Mouse (Mus musculus) kidney, postnatal 25 days (tissue): Measurements from ENCODE around the gene Col27a1.
A peak's percentile ranks its signal among the peaks of the same experiment; 100 is the strongest.

ENCODE experiments used
- DNase-seq, 2 experiments: peaks; one replicate each; pipeline ENCODE4 v3.0.0; 2021; ENCODE audit warnings: mixed read lengths in 2 of 2

Gene Col27a1

DNA sequence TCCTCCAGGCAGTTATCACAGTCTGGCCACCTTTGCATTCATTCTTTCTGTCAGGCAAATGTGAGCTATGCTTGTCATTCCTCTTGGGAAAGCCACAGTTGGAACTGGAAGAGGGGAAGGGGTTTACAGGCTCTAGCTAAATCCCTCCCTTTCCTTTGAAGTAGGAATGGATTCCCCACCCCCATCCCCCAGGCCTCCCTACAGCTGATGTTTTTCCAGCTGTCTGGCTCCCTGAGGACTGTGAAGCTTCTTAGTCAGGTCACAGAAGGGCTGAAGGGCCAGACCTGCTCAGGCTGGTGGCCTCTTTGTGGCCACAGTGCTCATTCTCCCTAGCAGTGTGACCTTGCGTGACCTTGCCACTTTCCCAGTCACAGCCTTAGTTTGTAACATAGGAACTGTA is 49.1 kb downstream of the Col27a1 start:
- DNase-seq, result no peak

DNA sequence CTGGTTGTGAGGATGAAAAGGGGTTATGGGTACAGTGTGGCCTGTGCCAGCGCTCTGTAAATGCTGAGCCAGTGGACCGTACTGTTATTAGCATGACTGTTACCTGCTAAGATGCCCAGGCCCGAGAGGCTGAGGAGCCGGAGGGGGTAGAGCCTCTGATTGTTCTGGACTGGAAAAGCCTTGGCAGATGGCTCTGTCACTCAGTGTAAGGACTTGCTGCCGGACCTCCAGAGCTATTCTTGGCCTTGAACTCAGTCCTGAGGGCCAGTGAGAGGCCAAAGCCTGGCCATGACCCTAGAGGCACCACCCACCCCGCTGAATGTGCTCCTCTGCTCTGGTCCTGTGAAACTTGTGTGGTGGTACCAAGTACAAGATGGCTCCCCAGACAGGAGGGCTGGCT is 52.5 kb downstream of the Col27a1 start:
- no peak for DNase-seq

DNA sequence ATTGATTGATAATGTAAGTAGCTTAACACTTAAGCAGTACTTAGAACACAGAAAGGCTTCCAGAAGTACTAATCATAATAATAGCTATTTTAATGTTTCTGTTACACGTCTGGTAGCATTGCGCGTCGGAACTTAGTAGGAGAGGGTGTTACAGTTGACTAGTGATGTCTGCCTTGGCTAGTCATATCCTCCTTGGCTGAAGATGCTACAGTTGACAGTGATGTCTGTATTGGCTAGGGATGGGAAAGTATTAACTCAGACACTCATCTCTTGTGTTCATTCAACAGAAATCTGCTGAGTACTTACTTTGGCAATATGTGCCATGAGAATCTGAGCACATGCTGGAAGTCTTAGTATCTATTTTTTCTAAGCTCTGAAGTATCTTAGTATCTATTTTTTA is 53.3 kb downstream of the Col27a1 start:
- no peak for DNase-seq

DNA sequence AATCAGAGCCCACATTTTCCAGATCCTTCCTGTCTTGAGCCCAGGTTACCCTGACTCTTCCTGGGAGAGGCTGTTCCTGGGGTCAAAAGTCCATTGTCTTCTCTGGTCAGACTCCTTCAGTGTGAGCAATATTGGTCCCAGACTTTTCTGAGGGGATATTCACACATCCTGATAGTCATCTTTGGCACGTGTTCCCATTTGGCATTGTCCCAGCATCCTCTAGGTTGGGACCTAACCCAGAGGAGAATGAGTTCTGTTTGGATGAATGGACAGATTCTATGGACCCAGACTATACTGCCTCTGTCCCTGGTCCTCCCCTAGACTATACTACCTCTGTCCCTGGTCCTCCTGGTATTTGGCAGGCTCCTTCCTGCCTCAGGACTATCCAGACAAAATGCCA is 53.8 kb downstream of the Col27a1 start:
- DNase-seq, result peak in 1 of 2 experiments; percentile 27

DNA sequence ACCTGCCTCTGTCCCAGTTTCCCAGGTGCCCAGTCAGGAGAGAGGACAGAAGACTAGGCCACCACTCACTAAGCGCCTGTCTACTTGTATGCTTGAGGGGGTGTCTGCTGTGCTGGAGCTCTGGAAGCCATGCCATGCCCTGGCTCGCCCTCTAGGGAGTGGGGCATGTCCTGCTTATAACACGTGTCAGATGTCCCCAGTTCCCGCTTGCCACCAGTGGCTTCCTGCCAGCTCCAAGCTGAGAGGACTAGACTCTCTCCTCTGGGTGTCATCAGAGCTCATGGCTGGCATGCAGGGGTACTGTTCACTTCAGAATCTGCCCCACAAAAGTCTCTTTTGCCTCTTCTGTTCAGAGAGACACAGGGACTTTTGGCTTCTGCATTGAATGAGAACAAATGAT is 55.0 kb downstream of the Col27a1 start:
- DNase-seq, result no peak

DNA sequence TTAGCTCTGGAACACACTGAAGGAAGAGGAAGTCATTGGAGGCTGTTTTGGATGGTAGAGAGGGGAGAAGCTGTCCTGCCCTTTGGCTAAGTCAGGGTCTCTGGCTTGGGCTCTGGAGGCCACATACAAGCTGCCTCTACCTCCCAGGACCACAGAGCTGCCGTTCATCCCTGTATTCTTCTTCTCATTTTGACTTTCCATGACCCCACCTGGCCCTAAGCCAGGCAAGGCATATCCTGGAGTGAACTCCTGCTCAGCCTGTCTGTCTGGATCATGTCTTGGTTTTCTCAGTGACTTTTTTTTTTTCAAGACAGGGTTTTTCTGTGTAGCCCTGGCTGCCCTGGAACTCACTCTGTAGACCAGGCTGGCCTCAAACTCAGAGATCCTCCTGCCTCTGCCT is 60.7 kb downstream of the Col27a1 start:
- DNase-seq, result peak; percentile 59 to 63

DNA sequence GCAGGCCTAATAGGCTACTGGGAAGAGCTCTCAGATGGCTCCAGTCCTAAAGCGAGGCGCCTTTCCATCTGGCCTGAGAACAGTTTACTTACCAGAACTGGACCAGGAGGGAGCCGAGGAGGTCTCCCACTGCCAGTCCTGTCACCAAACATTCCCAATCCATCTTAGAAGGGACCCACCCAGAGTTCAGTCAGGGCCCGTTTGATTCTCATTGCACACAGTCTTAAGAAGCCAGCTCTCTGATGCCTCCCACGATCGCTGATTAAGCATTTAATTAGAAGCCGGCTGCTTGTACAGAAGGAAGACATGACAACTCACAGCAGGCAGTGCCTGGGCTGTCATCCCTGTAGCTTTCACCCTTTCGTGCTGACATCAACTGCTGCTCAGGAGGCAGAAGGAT is 61.4 kb downstream of the Col27a1 start:
- no peak for DNase-seq

DNA sequence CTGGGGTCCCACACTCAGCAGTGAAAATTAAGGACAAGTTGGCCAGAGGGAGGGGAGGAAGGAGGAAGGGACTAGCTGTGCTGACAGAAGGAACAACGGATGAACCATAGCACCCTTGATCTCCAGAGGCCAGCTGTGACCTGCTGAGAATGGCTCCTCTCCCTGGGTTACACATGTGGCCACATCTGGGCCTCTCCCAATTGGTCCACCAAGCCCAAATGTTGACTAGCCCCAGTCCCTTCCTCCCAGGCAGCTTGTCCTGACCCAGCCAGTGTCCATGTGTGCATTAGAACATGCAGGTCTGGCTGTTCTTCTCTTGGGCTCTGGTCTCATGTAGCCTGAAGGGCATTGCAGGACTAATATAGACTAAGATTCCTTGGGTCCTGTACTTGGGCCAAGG is 62.8 kb downstream of the Col27a1 start:
- no peak for DNase-seq

DNA sequence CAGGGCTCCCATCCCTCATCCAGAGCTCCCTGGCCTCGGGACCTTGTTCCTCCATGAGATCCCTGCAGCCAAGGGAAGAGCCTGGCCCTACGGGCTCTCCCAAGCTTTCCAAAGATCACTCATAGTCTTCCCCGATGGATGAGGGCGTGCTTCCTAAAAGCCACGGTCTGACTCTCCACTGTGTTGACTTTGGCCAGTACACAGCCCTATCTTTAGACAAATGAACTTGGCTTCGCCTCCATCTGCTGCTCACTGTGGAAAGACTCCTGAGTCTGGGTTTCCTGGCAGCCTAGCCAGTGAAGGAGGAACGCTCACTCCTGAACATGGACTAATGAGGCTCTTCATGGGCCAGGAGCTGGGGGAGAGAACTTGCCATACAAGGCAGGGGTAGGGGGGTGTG is 65.0 kb downstream of the Col27a1 start:
- peak; percentile 44 to 58 for DNase-seq

DNA sequence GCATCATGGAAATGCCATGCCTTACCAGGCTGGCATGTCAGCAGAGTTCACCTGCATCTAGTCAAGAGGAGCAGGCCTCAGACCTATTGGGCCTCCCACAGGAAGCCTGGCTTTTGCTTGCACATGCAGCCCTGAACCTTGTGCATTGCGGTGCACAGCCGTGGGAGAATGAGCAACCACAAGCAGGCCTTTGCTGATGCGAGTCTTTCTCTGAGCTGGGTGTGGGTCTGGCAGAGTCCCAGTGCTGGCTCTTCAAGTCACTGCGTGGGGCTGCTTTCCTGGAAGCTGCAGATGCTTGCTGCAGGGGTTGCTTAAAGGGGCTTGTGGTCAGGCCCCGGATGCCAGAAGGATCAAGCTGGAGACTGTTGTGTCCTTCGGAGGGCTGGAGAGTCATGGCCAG is 67.9 kb downstream of the Col27a1 start:
- peak; percentile 21 to 55 for DNase-seq

DNA sequence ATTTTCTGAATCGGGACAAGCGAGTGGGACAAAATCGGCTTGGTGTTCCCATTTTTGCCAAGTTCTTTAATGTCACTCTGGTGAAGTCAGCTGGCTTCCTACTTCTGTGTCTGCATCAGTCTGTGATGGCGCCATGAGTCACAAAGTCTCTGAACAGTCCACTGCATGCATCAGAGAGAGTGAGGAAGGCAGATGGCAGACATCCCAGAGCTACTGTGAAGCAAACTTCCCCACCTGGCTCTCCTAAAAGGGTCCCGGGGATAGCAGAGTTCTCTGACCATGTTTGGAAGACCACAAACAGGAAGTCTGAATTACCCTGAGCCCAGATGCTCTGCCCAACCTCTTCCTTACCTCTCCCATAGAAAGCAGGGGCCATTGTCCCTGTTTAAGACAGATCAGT is 69.5 kb downstream of the Col27a1 start:
- no peak for DNase-seq

DNA sequence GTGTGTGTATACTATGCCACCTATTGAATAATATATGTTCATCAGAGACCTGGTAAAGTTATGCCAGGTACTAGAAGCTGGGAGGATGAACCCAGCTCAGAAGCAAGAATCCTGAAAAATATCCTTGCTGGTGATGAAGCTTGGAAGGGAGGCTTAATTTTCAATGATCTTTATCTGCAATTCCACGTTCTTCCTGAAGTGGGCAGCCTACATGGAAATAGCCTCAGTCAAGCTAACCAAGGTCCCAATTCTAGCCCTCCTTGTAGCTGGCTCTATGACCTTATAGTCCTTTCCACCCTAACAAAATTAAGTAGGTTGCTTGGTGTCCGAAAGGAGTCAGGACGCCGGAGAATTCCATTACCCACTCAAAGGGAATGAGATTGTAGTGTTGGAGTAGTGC is 72.2 kb downstream of the Col27a1 start:
- no peak for DNase-seq

DNA sequence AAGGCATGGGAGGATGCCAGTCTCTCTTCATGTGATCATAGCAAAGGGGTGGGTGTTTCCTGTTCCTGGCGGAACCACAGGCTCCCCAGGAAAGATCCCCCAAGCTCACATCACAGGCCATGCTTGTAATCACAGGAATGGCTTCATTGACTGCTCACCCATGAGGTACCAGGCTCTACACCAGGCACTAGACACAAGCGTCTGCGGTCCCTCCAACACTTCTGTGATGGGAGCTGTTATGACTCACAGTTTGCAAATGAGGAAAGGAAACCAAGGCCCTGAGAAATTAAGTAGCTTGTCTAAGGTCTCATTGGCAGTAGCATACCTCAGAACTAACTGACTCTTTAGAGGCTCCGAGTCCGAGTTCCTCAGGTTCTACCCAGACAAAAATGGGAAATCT is 74.7 kb downstream of the Col27a1 start:
- no peak for DNase-seq

DNA sequence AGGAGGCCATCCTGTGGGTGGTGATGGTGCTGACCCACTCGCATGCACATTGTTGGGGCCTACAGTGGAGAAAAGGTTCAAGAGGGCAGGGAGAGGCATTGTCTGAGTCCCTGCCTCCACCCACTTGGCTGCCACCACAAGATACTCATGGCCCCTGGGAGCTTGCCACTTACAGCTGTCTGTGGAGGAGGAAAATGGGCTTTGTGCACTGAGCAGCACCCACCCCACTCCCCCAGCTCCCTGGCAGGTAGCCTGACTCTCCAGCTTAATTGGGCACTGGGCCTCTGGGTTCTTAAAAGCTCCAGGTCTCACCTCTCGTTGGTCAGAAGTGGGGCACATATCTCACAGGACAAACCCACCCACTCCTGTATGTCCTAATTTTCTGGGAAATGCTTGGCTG is 76.3 kb downstream of the Col27a1 start:
- DNase-seq, result peak in 1 of 2 experiments; percentile 56

DNA sequence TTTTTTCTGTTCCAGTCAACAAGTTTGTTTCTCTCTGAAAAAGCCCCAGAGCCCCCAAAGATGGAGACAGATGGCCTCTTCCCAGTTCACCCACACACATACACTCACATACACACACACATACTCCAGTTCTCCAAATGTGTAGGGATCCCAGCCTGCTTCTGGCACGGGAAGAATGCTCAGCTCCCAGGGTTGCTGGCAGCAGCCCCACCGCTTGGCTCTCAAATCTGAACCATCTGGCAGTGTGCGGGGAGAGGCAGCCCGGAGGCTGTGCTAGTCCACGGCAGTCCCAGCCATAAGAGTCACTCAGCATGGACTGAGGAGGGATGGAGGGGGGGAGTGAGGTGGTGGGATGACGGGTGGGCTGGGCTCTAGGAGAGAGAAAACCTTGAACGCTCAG is 77.3 kb downstream of the Col27a1 start:
- DNase-seq, result peak; percentile 55 to 75

DNA sequence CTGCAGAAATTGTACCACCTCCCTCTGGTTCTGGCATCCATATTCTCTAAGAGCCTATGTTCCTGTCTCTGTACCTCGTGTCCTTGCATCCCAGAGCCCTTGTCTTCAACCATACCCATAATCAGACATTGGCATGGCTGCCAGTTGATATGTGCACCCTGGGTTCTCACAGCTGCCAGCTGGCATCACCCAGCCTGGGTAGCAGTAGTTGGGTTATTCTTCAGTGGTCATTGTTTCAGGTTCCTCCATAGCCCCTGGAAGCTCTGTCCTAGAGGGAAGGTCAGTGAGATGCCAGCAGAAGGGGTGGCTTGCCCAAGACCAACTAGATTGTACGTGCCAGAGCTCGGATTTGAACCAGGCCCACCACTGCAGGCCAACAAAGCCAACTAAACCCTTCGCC is 77.9 kb downstream of the Col27a1 start:
- no peak for DNase-seq

DNA sequence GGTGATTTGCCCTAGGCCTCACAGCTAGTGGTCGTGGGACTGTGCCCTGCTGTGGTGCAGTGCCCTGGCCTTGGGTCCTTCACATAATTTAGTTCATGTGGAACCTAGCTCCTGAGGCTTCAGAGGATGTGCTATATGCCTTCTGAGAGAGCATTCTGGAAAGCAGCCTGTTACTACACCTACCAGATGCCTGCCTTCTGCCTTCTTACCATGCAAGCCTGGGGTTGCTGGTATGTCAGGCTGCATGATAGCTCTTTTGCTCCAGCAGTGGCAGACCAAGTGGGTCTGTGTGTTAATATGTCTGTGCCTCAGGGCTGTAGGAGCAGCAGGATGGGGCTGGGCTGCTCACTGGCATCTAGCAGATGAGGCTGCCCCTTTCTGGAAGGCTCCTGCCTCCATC is 81.8 kb downstream of the Col27a1 start:
- DNase-seq, result no peak

DNA sequence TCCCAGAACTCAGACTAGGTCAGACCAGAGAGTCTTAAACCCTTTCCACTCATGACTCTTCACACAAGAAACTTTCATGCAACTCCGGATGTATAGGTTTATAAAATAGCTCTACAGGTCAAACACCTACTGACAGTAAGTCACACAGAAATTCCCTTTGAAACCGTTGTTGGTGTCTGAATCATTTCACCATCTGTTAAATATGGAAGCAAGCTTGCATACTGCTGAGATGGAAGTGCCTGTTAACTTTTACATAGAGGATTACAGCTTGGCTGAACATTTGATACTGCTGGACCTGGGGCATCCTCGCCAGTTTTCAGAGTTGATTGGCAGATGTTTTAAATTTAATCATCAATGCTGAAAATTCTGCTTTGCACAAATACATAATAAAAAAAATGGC is 82.5 kb downstream of the Col27a1 start:
- DNase-seq, result no peak

DNA sequence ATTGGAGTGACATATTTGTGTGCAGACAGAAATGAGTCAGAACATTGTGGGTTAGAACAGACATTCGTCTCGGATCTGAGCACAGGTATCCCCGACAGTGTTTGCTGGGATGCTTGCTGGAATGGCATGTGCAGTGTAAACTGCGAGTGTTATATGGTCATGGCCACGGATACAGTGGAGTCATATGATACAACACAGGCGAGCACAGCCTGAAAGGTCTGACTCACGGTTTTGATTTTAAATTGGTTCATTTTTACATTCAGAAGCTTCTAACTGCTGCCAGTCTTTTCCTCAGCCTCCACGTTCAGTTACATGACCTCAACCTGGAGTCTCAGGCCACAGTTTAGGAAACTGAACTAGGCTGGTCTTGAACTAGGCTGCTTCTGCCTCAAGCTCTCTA is 83.1 kb downstream of the Col27a1 start:
- no peak for DNase-seq

DNA sequence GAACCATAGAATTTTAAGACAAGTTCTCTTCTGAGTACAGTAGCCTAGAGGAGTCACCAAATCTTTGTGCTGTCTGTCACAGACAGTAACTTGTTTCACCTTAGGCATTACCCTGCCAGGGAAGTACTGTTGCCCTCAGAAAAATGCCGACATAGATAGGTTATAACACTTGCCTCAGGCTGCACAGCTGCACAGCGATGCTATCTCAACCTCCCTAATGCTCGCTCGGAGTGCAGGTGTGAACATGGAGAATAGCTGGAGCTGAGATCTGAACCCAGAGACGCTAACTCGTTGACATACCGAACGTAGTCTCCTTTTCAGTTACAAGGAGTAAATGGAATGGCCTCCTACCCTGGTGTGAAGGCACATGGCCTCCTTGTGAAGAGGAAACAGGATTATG is 84.4 kb downstream of the Col27a1 start:
- DNase-seq, result no peak

DNA sequence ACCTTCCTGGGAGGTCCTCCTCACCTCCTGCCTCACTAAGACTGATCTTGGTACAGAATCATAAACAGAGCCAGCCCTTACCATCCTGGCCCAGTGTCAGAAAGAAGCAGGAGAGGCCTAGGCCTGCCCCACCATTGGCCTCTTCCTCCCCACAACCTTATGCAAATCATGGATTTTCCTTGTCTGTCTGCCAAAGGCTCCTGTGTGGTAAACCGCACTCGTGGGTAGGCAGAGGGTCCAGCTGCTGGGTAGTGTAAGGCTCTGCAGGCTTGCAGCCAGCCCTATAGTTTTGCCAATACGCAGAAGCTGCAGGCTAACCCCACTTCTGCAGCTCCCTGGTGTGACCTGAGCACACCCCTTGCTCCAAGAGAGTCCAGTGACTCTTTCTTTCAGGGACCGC is 88.8 kb downstream of the Col27a1 start:
- no peak for DNase-seq

DNA sequence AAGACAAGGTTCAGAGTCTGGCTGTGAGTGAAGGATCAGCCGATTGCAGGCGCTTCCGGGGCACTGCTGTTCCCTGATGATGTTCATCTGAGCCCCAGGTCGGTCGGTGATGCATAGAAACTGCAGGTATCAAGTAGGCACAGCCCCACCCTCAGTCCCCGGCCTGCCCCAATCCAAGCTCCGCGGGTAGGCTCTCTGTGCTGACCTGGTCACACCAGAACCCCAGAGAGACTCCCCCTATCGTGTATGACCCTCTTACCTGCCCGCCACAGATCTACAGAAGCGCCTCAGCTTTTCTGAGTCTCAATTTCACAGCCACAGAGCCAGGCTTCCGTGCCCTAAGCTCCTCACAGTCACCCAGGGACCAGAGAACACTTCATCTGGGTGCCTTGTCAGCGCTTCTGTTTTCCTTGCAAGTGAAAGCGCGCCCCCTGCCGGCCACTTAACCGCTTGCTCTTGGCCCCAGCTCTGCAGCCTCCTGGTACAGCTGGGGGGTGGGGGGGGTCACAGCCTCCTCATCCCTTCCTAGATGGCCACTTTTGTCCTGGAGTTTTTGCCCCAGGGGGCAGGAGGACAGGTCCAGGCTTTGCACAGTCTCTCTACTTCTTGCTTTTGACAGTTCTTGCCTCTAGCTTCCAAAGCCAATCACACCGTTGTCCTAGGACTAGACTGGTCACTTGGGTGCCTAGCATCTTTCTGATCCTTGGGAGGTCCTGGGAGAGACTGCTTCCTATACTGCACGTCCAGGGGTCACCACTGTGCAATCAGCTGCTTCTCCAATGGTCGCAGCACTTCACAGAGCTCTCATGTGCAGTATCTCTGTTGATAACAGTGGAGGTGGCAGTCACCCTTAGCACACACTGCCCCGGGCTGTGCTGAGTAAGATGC is 93.6 kb downstream of the Col27a1 start:
- peak; percentile 93 to 97 for DNase-seq

DNA sequence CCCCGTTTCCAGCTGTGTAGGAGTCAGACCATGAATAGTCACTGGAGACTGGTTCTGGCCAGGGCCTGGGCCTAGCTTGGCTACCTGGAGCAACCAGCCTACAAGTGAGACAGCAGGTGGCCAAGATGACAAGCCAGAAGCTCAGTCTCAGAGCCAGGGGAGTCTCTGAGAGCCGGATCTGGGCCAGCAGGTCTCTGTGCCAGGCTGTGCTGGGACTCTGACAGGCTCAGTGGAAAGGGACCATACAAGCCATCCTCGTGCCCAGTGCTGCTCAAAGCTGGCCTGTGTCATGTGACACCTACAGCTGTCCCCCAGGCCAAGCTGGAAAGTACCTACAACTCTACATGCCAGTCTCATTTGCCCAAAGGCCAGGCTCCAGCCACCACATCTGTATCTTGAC is 94.5 kb downstream of the Col27a1 start:
- no peak for DNase-seq

DNA sequence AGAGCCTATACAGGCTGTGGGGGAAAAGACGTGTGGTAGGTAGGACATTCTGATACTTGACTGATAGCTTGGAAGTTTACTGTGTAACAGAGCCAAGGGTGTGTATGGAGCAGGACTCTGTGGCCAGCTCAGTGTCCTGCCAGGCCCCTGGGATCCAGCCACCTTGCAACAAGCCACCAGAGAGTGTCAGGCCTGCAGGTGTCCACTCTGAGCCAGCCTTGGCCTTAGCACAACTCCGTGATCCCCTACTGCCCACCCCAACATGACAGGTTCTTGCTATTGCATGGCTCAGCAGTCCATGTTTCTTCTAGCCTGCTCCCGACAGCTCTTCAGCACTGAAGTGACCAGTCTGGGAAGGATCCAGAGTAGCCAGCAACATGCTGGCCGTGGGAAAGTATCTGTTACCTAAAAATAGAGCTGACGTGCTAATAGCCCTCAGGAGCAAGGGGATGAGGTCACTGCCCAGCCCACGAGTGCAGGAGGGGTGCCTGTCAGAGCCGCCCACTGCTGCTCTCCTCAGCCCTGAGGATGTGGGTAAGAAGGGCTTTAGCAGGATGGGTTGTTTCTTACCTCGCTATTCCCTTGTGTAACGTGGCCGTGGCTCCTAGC is 96.5 kb downstream of the Col27a1 start:
- no peak for DNase-seq

DNA sequence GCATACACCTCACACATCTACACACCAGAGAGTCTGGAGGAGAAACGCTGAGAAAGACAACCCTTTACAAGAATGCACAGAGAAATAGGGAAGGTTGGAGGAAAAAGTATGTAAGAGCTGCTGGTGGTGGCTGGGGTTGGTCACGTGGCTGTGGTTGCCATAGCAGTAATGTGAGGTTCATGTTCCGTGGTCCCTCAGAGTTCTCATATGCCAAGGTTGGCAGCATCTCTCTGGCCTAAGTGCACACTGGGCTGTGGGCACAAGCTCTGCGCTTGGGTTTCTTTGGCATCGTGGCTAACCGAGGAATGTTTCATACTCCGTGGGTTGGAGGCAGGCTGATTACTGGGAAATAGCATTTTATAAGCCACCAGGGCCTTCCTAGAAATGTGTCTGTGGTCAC is 97.6 kb downstream of the Col27a1 start:
- DNase-seq, result no peak
